Mouse (Mus musculus) right cerebral cortex, postnatal 36 days (tissue): ENCODE results near the gene Nck1.

Experiments
- DNase-seq, 2 experiments: peaks; one replicate each; pipeline ENCODE4 v3.0.0; 2022; ENCODE audit warnings: low spot score in 2 of 2, mixed read lengths in 1 of 2

Nck1 gene

DNA sequence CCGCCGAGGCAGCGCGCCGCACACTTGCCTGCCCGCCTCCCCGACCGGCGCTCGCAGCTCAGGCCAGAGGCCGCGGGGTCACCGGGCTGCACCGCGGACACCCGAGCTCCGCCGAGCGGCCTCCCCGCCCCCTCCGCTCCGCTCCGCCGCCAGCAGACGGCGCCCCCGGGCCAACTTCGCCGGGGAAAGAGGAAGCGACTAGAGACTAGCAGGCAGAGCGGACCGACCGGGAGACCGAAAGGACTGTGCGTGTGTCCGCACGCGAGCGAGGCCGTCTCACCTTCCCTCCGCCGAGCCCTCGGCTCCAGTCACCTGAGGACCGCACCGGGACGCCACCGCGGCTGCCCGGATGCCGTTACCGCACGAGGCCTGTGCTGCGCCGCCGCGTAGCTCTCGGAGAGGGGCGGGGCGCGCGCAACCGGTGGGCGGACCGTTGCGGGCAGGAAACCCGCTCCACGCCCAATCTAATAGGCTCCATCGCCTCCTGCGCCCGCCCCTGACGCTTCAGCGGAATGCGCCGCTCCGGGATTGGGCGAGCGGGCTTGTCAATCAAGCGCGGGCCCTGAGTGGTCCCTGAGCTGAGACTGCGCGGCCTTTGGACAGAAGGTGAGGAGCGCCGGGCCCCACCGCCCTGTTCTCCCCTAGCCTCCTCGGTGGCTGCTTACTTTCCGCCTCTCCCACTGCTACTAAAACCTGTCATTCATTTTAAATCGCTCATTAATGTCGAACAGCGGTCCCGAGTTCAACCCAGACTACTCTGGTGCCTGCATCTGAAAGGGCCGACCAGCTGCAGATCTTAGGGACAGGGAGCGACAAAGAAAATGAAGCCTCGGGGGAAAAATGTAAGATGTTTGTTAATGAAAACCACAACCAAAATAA is at the start of gene Nck1:
TSS of gene Nck1 (minus strand) at position 420 of the 879 bp plus-strand sequence.
- DNase-seq: peak; percentile 99

DNA sequence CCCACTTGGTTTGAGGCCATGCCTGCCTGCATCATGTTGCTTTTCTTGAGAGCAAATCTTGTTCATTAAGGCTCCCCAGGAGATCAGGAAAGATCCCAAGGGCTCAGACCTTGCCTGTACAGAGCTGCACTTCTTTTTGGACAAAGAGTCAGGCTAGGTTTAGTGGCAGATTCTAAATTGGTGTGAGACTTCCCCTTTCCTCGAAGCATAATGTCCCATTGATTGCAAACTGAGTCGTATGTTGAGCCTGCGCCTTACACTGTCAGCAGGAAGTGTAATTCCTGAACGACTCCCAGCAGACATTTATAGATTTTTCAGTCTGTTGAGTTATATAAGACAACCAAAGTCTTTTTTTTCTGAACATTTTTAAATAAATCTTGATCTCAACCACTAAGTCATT is 44.5 kb upstream of the Nck1 start:
- DNase-seq: no peak

DNA sequence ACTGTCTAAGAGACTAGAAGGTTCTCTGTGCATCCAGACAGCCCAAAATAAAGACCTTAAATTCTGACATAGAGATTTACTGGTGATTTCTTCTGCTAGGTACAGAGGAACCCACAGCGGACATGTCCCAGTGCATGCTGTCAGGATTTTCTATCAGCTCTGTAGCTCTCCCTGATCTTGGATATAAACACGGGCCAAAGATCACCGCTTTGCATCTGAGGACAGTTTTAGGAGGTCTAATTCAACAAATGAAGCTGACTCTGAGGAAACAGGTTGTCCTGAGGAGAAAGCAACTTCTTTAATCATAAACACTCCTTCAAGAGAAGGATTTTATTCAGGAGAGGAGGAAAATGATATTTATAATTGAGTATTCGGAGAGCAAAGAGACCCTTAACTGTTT is 38.1 kb upstream of the Nck1 start:
- DNase-seq: no peak

DNA sequence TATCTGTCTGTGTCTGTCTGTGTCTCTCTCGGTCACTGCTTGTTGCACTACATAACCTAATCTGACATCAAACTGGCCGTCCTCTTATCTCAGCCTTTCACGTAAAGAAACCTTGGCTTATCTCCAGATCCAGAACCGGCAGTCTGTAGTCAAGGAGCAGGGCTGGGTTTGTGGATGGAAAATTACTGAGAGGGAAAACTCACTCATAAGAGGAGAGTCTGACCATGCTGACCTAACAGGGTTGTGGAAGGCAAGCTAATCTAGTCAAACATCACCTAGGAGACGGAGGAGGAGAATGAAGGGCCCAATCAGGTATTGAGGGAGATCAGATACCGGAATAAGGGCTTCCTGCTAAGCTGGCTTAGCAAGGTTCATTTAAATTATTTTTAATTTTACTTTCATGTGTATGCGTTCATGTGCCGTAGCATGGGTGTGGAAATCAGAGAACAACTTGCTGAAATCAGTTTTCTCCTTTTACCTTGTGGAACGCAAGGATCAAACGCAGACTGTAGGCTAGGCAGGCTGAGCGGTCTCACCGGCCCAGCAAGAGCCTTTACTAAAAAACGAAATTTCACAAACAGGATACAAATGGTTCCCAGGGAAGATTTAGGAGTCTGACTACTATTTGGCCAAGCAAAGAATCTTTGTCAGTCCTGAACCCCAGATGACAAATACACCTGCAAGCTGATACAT is 37.1 kb upstream of the Nck1 start:
- no peak for DNase-seq

DNA sequence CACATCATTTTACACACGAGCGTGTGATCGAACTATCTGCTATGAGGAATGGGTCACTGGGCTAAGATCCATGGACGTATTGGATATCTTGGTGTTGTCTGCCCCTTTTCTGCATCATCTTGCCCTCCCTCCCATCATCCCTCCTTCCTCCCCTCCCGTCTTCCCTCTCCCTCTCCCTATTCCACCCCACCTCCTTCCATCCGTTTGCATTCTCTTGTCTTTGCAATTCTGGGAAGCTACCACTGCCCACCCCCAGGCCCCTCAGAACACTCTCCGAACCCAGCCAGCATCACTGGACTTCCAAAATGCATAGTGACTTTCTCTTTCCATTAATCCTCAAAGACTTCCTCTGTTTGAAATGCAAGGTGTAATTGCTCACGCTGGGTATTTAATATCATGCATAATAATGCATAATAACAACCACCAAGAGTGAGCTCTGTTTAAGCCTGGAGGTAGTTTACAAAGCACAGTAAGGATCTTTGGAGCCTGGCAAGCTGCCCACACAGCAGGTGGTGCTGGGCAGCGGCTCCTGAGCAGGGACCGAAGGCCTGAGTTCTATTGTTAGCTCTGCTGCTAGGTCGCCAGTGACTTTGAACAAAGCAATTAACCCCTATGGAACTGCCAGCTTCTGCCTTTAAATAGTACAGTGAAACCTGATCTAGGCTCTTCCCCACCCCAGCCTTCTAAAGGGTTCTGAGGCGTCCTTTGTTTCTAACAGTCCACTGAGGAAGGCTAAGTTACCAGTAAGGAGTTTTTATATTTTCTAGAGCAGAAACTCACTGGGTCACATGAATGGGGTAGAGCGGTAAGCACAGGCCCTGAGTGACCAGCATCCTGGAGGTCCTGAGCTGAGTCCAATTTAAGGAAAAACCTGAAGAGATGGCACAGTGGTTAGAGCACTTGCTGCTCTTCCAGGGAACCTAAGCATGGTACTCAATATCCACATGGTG is 35.9 kb upstream of the Nck1 start:
- DNase-seq: no peak

DNA sequence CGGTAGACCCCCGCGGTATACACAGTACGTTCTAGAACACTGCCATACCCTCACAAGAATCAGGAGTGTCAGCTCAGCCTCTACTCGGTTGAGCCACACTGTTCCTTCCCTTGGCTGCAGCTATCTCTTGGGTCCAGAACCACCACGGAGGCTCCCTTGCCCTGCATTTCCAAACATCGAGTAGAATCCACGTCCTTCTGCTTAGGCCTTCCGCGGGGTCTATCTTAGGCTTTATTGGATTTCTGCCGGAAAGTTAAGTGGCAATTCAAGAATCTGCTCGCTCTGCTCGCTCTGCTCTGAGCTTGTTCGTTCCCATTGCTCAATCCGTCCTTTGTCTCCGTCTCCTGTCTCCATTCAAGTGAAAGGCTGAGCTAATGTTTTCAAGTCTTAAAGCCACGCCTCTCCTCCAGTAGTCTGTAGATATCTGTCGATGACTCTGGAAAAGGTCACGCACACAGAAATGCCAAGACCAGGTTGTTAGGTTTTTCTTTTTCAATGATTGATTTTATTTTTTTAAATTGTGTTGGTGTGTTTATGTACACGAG is 34.3 kb upstream of the Nck1 start:
- DNase-seq: no peak

DNA sequence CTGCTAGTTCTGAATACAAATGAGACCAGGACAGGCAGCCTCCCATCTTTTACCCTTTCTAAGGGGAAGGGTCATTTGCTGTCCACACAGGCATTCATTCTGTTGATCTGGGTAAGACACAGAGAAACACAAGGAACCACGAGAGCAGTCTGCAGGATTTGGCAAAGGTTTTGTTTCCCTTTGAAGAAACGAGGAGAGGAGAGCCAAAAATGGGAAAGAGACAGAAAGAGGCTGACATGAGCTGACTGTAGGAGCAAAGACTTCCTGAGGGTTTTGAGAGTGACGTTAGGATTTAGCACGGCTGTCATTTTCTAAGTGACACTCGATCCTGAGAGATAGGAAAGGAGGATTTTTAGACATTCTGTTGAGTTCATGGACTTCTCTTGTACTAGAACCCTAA is 28.0 kb upstream of the Nck1 start:
- DNase-seq: no peak

DNA sequence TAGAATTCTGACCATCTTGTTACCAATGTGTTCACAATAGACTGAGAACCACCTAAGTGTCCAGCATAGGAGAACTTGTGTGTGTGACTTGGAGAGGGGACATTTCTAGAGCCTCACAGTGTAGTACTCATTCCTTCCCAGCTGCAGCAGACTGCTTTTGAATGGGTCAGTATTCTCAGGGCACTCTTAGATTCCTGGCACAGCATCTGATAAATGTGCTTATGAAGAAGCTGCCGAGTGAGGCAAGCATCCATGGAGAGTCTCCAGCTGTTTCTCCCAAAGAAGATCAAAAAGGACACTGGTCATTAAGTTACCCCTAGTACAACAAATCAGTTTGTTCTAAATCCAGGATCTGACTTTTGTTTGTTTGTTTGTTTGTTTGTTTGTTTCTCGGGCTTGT is 27.4 kb upstream of the Nck1 start:
- no peak for DNase-seq

DNA sequence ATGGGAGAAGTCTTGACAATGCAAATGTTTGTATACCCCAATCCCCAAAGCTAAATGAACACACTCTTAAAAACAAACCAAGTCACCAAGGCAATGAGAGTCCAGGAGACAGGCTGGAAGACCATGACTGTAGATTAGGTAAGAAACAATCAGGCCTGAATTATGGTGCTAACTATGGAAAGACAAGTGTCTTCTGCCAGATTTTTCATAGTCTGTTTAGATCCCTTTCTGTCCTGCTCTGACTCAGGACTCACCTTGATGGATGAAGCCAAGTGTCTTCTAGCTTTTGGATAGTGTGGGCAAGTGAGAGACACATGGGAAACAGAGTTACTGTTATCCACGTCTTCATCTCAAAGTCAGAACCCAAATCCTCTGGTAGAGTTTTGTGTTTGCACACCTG is 25.6 kb upstream of the Nck1 start:
- DNase-seq: no peak

DNA sequence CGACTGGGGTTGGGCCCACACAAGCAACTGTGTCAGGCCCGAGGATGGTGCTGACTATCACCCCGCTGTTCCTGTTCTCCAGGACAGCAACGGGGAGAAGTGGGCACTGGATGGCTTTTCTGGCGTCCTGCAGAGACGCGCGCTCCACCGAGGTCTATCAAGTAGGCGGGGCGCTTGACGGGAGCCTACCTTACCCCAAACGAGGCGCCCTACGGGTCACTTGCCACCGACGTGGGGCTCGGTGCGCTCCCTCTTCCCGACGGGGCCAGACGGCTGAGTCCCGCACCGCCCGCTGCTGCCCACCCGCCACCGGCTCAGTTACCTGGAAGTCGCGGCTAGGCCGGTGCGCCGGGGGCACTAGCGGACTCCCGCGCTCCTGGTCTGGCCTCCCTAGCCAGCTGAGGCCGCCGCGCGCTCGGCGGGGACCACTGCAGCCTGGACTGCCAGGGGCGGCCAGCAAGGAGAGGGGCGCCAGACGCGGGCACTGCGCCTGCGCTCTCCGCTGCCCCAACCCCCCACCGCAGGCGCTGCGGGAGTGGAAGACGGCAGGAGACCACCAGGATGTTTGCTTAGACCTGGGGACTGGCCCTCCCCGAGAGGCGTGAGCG is 24.8 kb upstream of the Nck1 start, which contains the start of gene Slc35g2:
TSS of gene Slc35g2 (minus strand) at position 465 of the 608 bp plus-strand sequence.
- DNase-seq: peak; percentile 4 to 12

DNA sequence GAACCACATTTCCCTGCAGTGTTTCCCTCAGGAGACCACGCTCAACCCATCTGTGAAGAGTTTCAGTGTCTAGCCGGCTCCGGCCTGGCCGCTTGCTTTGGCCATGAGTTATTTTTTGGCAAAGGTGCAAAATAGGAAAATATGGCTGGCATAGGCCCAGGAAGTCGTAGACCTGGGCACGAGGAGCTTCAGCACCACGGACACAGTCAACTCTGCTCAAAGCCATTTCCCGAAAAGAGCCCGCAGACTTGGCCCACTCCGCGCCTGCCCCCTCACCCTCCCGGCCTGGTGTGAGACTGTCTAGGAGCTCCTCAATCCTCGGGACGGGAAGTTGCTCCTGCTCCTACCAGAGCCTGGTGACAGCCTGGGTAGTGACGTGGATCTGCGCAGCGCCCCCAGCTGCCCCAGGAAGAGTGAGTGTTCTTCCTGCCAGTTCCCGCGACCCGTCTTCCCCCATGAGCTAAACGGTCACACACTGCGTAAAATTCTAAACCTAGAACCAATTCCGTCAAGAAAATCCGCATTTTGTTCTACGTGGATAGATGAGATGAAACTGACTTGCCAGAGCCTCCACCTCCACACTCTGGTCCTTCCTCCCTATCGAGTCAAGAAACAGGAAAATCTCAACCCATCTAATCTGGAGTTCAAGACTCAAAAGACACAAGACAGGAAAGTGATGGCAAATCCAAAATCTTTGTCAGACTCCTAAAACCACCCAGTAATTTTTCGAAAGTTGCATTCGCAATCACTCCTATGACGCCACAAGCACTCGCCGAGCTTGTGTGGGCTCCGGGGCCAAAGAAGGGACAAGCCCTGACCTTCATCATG is 24.1 kb upstream of the Nck1 start:
- DNase-seq: peak; percentile 12 to 39

DNA sequence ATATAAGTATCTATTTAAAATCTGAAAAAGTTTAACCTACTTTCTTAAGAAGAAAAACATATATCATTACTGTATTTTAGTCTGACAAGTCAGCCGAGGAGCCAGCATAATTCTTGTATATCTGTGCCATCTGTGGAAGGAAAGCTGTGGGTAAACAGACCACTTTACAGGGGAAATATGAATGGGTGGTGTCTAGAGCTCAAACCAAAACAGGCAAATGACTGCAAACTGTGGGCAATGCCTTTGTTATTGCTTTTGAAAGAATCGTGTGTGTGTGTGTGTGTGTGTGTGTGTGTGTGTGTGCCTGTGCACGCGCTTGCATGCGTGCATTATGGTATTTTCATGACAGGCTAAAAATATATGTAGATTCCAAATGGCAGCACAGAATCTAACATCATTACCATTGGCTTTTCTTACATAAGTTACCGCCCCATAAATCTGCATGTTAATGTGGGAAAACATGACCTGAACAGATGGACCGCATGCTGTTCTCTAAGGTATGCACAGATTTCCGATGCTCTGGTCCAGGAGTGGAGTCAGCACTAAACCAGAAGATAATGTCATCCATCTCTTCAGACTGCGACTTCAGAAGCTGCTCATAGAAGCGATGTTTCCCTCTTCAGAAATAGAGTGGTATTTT is 14.4 kb upstream of the Nck1 start:
- DNase-seq: peak in 1 of 2 experiments; percentile 15

DNA sequence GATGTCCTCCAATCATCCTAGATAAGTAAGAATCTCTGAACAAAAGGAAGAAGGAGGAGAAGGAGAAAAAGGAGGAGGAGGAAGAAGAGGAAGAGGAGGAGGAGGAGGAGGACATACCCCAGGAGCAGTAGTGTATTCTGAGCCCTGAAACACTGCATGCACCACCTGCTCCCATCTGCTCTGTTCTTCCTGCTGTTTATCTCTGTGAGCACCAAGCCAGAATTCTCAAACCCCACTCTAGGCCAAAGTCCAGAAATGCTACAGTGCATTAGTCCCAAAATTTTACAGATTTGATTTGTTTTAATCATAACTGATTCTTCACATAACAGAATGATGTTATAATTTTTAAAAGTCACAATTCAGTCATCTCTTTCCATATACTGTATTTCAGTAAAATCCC is 13.1 kb upstream of the Nck1 start:
- DNase-seq: no peak

DNA sequence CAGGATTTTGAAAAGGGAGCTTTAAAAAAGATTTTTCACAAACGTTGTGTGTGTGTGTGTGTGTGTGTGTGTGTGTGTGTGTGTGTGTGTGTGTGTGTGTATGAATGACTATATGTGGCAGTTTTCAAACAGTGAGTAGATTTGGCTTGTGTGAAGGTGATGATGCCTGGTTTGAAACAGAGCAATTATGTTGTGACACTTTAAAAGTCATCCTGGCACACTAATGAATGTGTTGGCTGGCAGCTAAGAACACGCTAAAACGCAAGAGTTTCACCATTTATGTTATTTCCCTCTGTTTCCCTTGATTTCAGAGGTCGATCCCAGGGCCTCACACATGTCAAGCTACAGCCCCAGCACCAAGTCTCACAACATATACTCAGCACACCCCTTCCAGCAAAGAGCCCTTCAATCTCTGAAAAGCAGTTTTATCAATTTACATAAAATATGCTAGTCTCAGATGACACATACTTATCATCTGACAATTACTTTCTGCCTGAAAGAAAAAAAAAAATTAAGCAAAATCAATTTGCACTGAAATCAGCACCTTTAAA is 12.2 kb upstream of the Nck1 start:
- no peak for DNase-seq

DNA sequence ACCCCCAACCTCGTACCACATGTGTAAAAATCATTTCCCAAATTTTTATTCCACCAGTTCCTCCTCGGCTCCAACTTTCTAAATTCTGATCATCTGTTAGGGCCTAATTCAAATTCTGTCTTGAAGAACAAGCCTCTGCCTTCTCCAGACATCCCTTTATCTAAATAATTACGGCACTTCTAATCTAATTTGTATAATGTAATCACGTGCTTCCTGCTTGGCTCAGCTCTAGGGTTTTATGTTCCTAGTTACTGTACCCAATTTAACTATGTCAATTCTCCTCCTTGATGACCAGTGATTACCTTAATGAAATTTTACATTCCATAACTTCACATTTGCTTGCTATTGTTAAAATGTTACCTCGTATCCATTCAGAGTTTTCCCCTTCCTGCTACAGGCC is 9.8 kb upstream of the Nck1 start:
- DNase-seq: no peak

DNA sequence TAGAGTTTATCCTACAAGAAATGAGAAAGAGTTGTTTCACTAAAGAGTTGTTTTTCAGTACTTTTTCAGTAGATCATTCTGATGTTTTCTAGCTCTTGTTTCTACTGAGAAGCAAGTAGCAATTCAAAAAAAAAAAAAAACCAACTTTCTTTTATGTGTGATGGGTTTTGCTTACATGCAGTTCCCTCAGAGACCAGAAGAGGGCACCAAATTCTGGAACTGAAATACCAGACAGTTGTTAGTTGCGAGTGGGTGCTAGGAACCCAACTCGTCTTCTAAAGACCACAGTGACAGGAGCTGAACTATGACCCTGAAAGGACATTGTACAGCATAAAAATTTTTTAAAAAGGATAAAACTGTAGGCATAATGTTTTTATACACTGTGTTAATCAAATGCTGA is 2.4 kb upstream of the Nck1 start:
- DNase-seq: no peak

DNA sequence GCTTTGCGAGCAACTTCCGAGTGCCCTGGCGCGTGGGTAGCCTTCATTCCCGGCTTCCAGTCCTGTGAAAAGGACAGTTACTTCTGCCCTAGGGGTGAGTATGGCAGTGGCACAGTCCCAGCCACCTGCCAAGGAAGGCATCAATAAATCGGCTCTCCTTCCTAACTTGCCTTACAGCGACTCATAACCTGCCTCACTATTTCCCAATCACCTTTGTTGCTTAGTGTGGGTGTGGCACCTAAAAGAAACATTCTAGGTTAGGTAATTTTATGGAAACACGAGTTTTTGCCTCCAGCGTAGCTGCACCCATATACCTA is 618 bp upstream of the Nck1 start:
- no peak for DNase-seq

DNA sequence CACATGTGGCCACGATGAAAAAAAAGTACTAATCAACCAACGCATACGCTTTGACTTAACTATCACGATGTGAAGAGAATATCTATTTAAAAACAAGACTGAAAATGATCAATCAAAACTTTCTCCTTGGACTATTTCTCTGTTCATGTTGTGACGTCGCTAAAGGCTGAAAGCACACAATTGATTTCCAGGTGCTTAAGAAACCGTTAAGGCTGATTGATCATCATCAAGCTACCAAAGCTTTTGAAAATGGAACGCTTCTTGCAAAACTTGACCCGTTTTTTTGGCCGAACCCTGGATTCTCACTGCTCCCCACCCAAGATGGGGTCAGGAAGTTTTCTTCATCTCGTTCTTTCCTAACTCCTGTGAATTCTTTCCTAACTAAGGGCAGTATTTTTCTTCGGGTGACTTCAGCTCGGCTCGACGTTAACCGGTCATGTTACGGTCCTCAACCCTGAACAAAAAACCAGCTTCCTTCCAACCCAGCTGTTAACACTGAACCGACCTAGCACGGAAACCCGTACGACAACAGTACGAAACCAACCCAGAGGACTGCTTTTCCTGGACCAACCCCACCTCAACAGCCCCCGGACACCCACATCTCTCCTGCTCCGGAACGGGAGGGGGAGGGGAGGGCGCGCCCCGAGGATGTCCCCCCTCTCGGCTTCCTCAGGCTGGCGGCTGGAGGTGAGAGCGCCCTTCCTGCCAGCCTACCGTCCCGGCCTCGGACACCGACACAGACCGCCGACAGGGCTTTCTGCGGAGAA is 803 bp downstream of the Nck1 start:
- no peak for DNase-seq
